Mouse (Mus musculus) cerebellum, adult (tissue): ENCODE data around the gene Dock1.

Experiments used
- ATAC-seq: cut with Nextera tagmentation; 2 replicates; pipeline ENCODE4 v1.9.2; 2017; ENCODE audit warnings: mild to moderate bottlenecking, moderate library complexity, mixed read lengths; ENCODE audit not compliant: insufficient number of reproducible peaks, low FRiP score, low TSS enrichment

The Dock1 gene

GRCm38 (mm10) chr7:134693325-134693724 is 22.9 kb downstream of the Dock1 start:
- ATAC-seq, result no peak

DNA sequence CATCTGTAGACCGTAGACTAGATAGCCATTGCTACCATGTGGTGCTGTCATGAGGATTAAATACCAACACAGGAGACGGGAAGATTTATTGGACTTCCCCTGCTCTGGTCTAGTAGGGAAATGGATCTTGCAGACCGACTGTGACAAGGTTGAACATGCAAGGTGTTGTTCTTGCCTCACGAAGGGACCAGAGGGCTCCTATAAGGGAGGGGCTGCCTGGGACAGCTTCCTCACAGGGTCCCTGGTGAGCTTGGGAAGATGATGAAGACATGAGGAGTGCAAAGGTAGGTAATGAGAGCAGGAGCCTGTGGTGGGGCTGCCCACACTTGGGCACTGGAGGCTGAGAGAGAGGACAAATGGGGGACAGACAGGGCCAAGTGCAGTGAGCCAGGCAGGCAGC is 25.0 kb downstream of the Dock1 start:
- no peak for ATAC-seq

DNA sequence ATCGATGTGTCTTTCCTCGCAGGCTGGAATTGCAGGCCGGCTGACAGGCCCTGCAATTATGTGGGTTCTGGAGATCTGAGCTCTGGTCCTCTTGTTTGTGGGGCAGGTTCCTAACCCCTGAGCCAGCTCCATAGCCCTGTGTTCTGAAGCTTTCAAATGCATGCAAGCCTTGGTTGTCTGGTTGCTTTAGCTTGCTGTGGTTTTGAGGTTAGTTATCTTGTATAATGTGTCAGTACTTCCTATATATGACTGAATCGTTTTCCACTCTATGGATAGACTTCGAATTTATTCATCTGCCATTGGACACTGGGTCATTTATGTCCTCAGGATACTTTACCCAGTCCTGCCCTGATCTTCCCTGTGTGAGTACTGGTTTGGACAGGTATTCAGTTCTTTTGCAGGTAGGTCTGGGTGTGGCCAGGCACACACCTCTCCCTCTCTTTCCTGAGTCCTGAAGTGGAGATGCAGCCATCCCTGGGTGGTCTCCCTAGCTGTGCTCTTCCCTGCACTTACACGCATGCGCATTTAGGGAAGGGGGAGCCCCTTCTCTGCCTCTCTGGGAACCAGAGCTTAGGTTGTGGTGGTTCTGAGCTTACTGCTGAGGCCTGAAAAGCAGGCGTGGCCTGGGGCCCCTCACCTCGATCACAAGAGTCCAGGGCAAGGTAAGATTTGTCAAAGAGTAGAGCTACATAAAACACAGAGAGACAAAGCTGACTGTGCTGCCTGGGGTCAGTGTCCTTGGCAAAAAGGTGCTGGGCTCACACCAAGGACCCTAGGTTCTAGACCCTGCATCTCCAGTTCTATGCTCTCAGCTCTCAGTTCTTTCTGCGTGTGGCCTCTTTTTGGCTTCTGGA is 25.9 kb downstream of the Dock1 start:
- no peak for ATAC-seq

DNA sequence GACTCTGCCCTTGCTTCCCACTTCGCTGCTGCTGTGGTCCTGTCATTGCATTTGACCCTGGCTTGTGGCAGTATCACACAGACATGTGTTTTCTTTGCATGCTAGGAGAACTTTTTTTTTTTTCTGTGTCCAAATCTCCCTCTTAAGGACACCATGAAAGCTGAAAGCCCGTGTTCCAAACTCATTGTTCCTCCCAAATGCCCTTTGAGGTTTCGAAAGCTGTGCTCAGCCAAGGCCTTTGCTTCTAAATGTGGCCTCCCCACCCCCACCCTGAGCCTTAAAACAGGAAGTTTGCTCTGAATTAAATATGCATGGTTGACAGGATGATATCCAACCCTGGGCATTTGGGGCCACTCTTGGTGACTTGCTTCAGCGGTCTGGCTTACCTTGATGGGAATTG is 27.0 kb downstream of the Dock1 start:
- ATAC-seq, result no peak

DNA sequence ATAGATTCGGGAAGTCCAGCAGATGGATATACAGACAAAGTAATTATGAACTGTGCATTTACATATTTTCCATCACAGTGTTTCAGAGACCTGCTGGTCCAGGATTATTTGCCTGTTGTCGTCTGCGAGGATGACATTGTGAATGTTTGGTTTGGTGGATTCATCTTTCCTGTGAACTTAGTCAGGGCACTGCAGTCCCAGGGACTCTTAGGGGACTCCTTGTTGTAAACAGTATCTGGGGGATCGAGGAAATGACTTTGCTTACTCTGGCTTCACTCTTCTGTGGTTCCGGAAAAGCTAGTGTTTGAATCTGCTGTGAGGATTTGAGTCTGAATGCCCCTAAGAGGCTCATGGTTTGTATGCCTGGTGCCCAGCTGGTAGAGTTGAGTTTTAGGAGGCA is 27.8 kb downstream of the Dock1 start:
- no peak for ATAC-seq

DNA sequence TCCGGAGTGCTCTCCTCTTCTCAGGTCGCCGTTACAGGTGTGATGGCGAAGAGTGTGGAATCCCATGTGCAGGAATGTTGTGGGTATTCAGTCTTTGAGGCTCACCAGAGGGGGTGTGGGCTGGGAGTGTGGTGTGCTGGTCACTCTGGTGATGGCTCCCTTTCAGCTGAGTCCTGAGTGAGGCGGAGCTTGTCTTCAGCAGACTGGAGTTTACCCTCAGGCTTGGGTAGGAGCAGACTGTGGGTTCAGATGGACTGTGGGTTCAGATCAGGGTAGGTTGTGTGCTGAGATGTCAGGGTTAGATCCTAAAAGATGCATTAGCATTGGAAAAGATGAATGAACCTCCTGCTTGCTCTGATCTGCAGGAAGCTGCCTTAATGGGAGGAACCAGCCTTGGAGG is 29.5 kb downstream of the Dock1 start:
- no peak for ATAC-seq

- no peak for ATAC-seq
Observed at GRCm38 (mm10) chr7:134702481-134702880, 32.0 kb downstream of the Dock1 start.

GRCm38 (mm10) chr7:134703704-134704103 is 33.2 kb downstream of the Dock1 start:
- no peak for ATAC-seq

DNA sequence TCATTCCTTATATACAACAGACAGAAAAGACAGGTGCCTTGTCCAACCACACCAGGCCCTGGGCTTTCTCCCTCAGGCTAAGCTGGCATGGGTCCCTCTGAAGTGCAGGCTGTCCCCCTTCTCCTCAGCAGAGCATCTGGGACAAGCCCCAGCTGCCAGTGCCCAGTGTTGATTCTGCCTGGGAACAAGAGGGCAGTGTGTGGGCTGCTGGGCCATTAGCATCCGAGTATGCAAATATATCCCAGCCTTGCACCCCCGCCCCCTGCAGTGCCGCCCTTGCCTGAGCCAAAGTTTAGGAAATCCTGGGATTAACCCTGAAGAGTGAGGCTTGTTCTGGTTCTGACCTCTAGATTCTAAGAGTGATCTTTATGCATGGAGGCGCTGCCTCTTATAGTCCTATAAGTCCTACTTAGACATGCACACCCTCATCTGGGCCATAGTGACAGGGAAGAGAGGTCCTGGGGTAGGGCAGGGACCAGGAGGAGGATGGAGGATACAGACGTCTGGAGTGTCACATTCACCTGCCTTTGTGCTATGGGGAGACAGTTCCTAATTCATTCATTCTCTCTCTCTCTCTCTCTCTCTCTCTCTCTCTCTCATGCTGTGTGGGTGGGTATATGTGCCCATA is 38.9 kb downstream of the Dock1 start:
- ATAC-seq, result no peak

GRCm38 (mm10) chr7:134711576-134711975 is 41.1 kb downstream of the Dock1 start:
- ATAC-seq, result no peak

DNA sequence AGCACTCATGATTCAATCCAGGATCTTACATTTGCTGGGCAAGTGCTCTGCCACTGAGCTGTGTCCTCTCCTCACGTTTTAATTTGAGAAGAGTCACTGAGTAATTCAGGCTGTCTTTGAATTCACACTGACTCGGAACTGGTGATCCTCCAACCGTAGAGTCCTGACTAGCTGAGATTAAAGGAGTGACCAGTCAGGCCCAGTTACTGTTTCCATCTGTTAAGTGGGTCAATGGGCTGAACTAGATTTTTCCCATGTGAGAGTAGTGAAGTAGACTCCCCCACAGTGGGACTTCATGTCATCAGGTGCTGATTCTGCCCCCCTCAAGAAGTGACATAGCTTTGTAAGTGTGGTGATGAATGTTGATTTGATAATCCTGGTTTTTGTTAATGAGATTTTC is 49.0 kb downstream of the Dock1 start:
- no peak for ATAC-seq

GRCm38 (mm10) chr7:134722361-134722760 is 51.9 kb downstream of the Dock1 start:
- ATAC-seq, result no peak

GRCm38 (mm10) chr7:134722955-134723354 is 52.5 kb downstream of the Dock1 start:
- no peak for ATAC-seq

GRCm38 (mm10) chr7:134723509-134723908 is 53.1 kb downstream of the Dock1 start:
- ATAC-seq, result no peak

GRCm38 (mm10) chr7:134724841-134725240 is 54.4 kb downstream of the Dock1 start:
- no peak for ATAC-seq

DNA sequence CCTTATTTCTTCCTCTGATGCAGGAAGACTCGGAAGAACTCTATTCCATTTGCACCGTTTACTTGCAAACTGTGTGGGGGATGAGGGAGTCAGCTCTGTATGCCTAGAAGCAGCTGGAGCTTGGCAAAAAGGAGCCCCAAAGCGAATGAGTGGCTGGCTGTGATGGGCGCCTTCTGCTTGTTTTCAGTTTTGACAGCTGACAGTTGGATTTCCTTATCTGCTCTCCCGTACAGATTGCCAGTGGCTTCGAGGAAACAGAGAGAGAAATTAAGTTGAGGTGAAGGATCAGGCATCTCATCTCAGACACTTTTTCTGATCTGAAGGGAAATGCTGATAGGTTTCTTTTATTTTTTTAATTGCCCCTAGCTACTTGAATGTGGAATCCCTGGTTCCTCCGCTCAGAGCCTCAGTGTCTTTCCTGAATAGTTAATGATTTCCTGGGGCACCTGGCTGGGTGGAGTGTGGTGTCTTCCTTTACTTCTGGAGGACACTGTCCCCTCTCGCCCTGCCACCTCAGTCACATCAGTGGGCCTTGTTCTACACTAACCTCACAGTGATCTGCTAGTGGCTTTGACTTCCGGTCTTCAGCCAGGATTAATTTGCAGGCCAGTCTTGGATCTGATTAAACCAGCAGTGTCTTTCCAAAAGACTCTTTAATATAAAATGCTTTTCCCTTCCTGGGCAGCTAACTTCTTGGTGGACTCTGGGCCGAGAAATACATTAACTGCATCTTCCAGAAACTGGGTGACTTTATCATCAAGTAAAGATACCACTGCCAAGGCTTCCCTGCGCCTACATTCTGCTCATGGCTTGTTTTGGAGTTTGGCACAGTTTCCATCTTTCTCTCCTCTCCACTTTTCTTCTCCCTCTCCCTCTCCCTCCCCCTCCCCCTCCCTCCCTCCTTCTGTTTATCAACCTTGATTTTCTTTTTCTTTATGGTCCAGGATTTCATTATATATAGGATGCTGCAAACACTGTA is 55.4 kb downstream of the Dock1 start:
- no peak for ATAC-seq

GRCm38 (mm10) chr7:134726530-134727258 is 56.2 kb downstream of the Dock1 start:
- ATAC-seq, result no peak

- ATAC-seq, result no peak
Observed at GRCm38 (mm10) chr7:134729348-134729747, 58.9 kb downstream of the Dock1 start.

DNA sequence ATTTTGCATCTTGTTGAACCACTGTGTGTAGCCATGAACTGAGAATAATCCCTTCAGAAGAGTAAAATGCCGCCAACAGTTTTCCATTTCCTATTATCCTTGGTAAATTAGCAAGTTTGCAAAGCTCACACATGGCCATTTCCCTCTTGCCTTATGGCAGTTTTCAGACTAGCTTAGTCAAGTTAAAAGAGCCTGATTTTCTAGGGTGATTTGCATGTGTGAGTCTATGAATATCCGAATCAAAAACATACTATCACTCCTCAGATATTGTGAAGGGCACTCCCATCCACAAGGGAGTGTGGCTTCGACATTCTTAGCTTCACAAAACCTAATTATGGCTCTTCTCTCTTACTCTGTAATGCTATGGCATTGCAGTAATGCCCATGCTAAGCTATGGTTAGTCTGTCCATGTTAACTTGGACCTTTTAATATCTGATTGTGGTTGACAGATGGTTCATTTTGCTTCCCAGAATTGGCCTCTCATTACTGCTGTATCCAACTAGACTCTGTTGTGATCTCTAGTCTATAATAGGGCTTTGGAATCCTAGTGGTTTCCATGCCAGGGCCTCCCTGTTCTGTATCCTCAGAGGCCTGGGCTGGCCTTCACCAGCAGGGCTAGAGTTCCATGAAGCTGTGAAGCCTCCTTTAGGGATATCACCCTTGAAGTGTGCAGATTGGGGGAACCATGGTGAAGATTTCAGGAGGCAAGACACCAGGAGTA is 60.1 kb downstream of the Dock1 start:
- ATAC-seq, result no peak

- no peak for ATAC-seq
Observed at GRCm38 (mm10) chr7:134747059-134747458, 76.6 kb downstream of the Dock1 start.
